Comparison of ENCODE assay signal across 20 mouse cellular contexts in genomic region chr7:78954619-78955018, GRCm38 (mm10). TPM values are rescaled to one million over a fixed set of nuclear protein-coding genes. Genes with fewer than 3 reads are reported as not detected.
DNase-seq lines count a peak whose midpoint lies in the region; ATAC-seq and TF ChIP-seq lines count a peak whose summit lies in the region.
"Had no signal": no experiment of that assay in that cellular context is flagged by ENCODE, and none has a peak within 500 bp of the region (broad histone marks: within the 10 kb centered on the region; RNA-seq: fewer than 3 reads in every experiment).

No protein-coding gene starts in this region.

- H3K27ac ChIP-seq in midbrain, postnatal 0 days (ENCODE audit: low read depth, low read length) = peak overlapping the region; percentile 44; the same call in 1 of the 2 replicates
- no peak overlapping the region for H3K27ac ChIP-seq in midbrain, embryonic 14.5 days (replicated peaks; ENCODE audit: low read depth, low read length)
- H3K27ac ChIP-seq in embryonic facial prominence, embryonic 15.5 days (replicated peaks) = peak overlapping the region; percentile 85
- peak overlapping the region; percentile 78 for H3K27ac ChIP-seq in limb, embryonic 15.5 days
- H3K27ac ChIP-seq: forebrain, embryonic 15.5 days; heart, adult 2 months; heart, embryonic 15.5 days; hindbrain, embryonic 13.5 days; hindbrain, postnatal 0 days had no signal

- no peak for ATAC-seq in midbrain, postnatal 0 days (ENCODE audit: low FRiP score)
- ATAC-seq in midbrain, embryonic 14.5 days (ENCODE audit: low FRiP score, low TSS enrichment) = no peak
- ATAC-seq in embryonic facial prominence, embryonic 15.5 days (ENCODE audit: insufficient number of reproducible peaks, low FRiP score, low TSS enrichment, low read depth) = no peak
- ATAC-seq in limb, embryonic 15.5 days (ENCODE audit: insufficient number of reproducible peaks, low FRiP score, low TSS enrichment, low read depth) = no peak
- ATAC-seq: forebrain, embryonic 15.5 days had no signal

- 65% methylated on average over 6 of the region's 6 CpGs for WGBS in midbrain, postnatal 0 days
- 82% methylated on average over 6 of the region's 6 CpGs for WGBS in midbrain, embryonic 14.5 days
- 49% methylated on average over 6 of the region's 6 CpGs for WGBS in embryonic facial prominence, embryonic 15.5 days
- WGBS in limb, embryonic 15.5 days = 63% methylated on average over 6 of the region's 6 CpGs

- no peak overlapping the region for H3K9ac ChIP-seq in midbrain, postnatal 0 days (replicated peaks; ENCODE audit: low read length, poor library complexity, severe bottlenecking)
- H3K9ac ChIP-seq in midbrain, embryonic 14.5 days (replicated peaks; ENCODE audit: low read length) = no peak overlapping the region
- no peak overlapping the region for H3K9ac ChIP-seq in embryonic facial prominence, embryonic 15.5 days
- H3K9ac ChIP-seq in limb, embryonic 15.5 days = no peak overlapping the region
- H3K9ac ChIP-seq: forebrain, embryonic 15.5 days; heart, embryonic 15.5 days; hindbrain, embryonic 13.5 days had no signal

- H3K27me3 ChIP-seq in midbrain, postnatal 0 days (ENCODE audit: insufficient read depth, low read length) = no peaks in the 10 kb centered on the region
- H3K27me3 ChIP-seq in midbrain, embryonic 14.5 days (ENCODE audit: control insufficient read depth, insufficient read depth, low read length) = no peaks in the 10 kb centered on the region
- H3K27me3 ChIP-seq in embryonic facial prominence, embryonic 15.5 days = no peaks in the 10 kb centered on the region
- no peaks in the 10 kb centered on the region for H3K27me3 ChIP-seq in limb, embryonic 15.5 days
- H3K27me3 ChIP-seq: forebrain, embryonic 15.5 days; heart, embryonic 15.5 days; hindbrain, embryonic 13.5 days had no signal

- H3K36me3 ChIP-seq in midbrain, postnatal 0 days (ENCODE audit: insufficient read depth, low read length) = no peaks in the 10 kb centered on the region
- H3K36me3 ChIP-seq in midbrain, embryonic 14.5 days (ENCODE audit: control insufficient read depth, insufficient read depth, low read length) = no peaks in the 10 kb centered on the region
- no peaks in the 10 kb centered on the region for H3K36me3 ChIP-seq in embryonic facial prominence, embryonic 15.5 days
- no peaks in the 10 kb centered on the region for H3K36me3 ChIP-seq in limb, embryonic 15.5 days
- H3K36me3 ChIP-seq: forebrain, embryonic 15.5 days; heart, embryonic 15.5 days; hindbrain, embryonic 13.5 days had no signal

- no peak overlapping the region for H3K4me2 ChIP-seq in midbrain, postnatal 0 days (ENCODE audit: low read depth, low read length, poor library complexity, severe bottlenecking)
- no peak overlapping the region for H3K4me2 ChIP-seq in midbrain, embryonic 14.5 days (ENCODE audit: low read length)
- H3K4me2 ChIP-seq in embryonic facial prominence, embryonic 15.5 days (replicated peaks) = 0 out of 2 replicates have a peak overlapping the region, but pooled peaks have one; percentile 10
- no peak overlapping the region for H3K4me2 ChIP-seq in limb, embryonic 15.5 days
- H3K4me2 ChIP-seq: forebrain, embryonic 15.5 days had no signal

- peaks cover 3% of the 10 kb centered on the region; the same call in 1 of the 2 replicates for H3K4me1 ChIP-seq in midbrain, postnatal 0 days (ENCODE audit: insufficient read depth, low read length)
- no peaks in the 10 kb centered on the region for H3K4me1 ChIP-seq in midbrain, embryonic 14.5 days (ENCODE audit: control insufficient read depth, insufficient read depth, low read length)
- H3K4me1 ChIP-seq in embryonic facial prominence, embryonic 15.5 days = peaks cover 27% of the 10 kb centered on the region
- H3K4me1 ChIP-seq in limb, embryonic 15.5 days = peaks cover 29% of the 10 kb centered on the region

- intact Hi-C loops in gastrocnemius, postnatal 36 days (cut with DNase I) = no loop called here

- TF ChIP-seq CTCF in midbrain, postnatal 0 days (IDR thresholded peaks at IDR 0.05) = no peak

- no peaks in the 10 kb centered on the region for H3K9me3 ChIP-seq in midbrain, postnatal 0 days (ENCODE audit: low read length)
- no peaks in the 10 kb centered on the region for H3K9me3 ChIP-seq in midbrain, embryonic 14.5 days (ENCODE audit: control insufficient read depth, low read length)
- no peaks in the 10 kb centered on the region for H3K9me3 ChIP-seq in embryonic facial prominence, embryonic 15.5 days (replicated peaks)
- H3K9me3 ChIP-seq in limb, embryonic 15.5 days = no peaks in the 10 kb centered on the region
- H3K9me3 ChIP-seq: forebrain, embryonic 15.5 days; heart, embryonic 15.5 days; hindbrain, embryonic 13.5 days had no signal

- no peak overlapping the region for H3K4me3 ChIP-seq in midbrain, postnatal 0 days (ENCODE audit: low read depth, low read length)
- no peak overlapping the region for H3K4me3 ChIP-seq in midbrain, embryonic 14.5 days (replicated peaks; ENCODE audit: low read depth, low read length)
- H3K4me3 ChIP-seq in embryonic facial prominence, embryonic 15.5 days (replicated peaks) = no peak overlapping the region
- H3K4me3 ChIP-seq in limb, embryonic 15.5 days = no peak overlapping the region
- H3K4me3 ChIP-seq: erythroblast, embryonic 14.5 days; forebrain, embryonic 15.5 days; heart, adult 2 months; hindbrain, embryonic 13.5 days had no signal

- DNase-seq in kidney, postnatal 10 days = peak; percentile 17
- DNase-seq in kidney, postnatal 25 days = no peak
- no peak for DNase-seq in midbrain, postnatal 0 days (ENCODE audit: low spot score)
- DNase-seq in midbrain, embryonic 14.5 days = no peak
- DNase-seq in gastrocnemius, postnatal 36 days = no peak
- DNase-seq in ovary, postnatal 14 days (ENCODE audit: low spot score) = no peak
- DNase-seq: adrenal gland, postnatal 10 days; cerebellum, adult 11-12 months; cerebellum, adult 9-11 months; gastrocnemius, postnatal 10 days; heart, adult 2 months; heart, postnatal 14 days had no signal

RNA-seq across cellular contexts. Expression of gene Isg20, which starts 41.4 kb away (rescaled TPM):
- 1.2 and 4.9 TPM in 2 replicates for total RNA-seq in midbrain, postnatal 0 days (2014; rRNA removed)
- 0.57 and 1.4 TPM in 2 replicates for polyA plus RNA-seq in midbrain, postnatal 0 days (2015; fragmentation: Nextera tagmentation; extraction: Ambion mirVana)
- 0.36 and 2.5 TPM in 2 replicates for polyA plus RNA-seq in midbrain, embryonic 14.5 days (2014; fragmentation: Nextera tagmentation; extraction: Ambion mirVana)
- 6.1 and 6.5 TPM in 2 replicates for polyA plus RNA-seq in embryonic facial prominence, embryonic 15.5 days (2015; fragmentation: Nextera tagmentation; extraction: Ambion mirVana)
- polyA plus RNA-seq in limb, embryonic 15.5 days (2015; fragmentation: Nextera tagmentation; extraction: Ambion mirVana) = 3.9 and 4.1 TPM in 2 replicates
- total RNA-seq in gastrocnemius, postnatal 36 days (2021) = 1 to 10 TPM; 1.4 to 1.8 TPM
- polyA plus RNA-seq: embryonic facial prominence, embryonic 11.5 days had no signal

RNA-seq across cellular contexts. Expression of gene Aen, which starts 59.0 kb away (rescaled TPM):
- 31.2 and 40.3 TPM in 2 replicates for total RNA-seq in midbrain, postnatal 0 days (2014; rRNA removed)
- 48.5 and 53.2 TPM in 2 replicates for polyA plus RNA-seq in midbrain, postnatal 0 days (2015; fragmentation: Nextera tagmentation; extraction: Ambion mirVana)
- polyA plus RNA-seq in midbrain, embryonic 14.5 days (2014; fragmentation: Nextera tagmentation; extraction: Ambion mirVana) = 33.7 and 39.1 TPM in 2 replicates
- 36.6 and 37.4 TPM in 2 replicates for polyA plus RNA-seq in embryonic facial prominence, embryonic 15.5 days (2015; fragmentation: Nextera tagmentation; extraction: Ambion mirVana)
- 38.7 and 41.8 TPM in 2 replicates for polyA plus RNA-seq in limb, embryonic 15.5 days (2015; fragmentation: Nextera tagmentation; extraction: Ambion mirVana)
- total RNA-seq in gastrocnemius, postnatal 36 days (2021) = 10 to 100 TPM; 40.5 to 50.0 TPM
